Mouse (Mus musculus) right cerebral cortex, postnatal 14 days (tissue): Measurements from ENCODE around the gene B020031M17Rik.
"Not testable (repeated sequence)": the region's sequence is repeated elsewhere in the genome, so short reads cannot be mapped to it uniquely, and the experiment has no call there.

Experiments
- DNase-seq: peaks from one replicate; pipeline ENCODE4 v3.0.0; 2022

B020031M17Rik gene

GRCm38 (mm10) chr13:119950706-119951105, at the start of gene B020031M17Rik:
Gene B020031M17Rik (minus strand): TSS chr13:119950806.
- DNase-seq: not testable (repeated sequence)

- not testable (repeated sequence) for DNase-seq
Measured at GRCm38 (mm10) chr13:119999215-119999614, 48.6 kb upstream of the B020031M17Rik start.

- DNase-seq: not testable (repeated sequence)
Measured at GRCm38 (mm10) chr13:119998442-119999086, 48.0 kb upstream of the B020031M17Rik start.

- not testable (repeated sequence) for DNase-seq
Measured at GRCm38 (mm10) chr13:119991917-119992496, 41.4 kb upstream of the B020031M17Rik start.

- DNase-seq: not testable (repeated sequence)
Measured at GRCm38 (mm10) chr13:119991264-119991663, 40.7 kb upstream of the B020031M17Rik start.

GRCm38 (mm10) chr13:119969163-119969562, 18.6 kb upstream of the B020031M17Rik start:
- not testable (repeated sequence) for DNase-seq

GRCm38 (mm10) chr13:119968193-119968592, 17.6 kb upstream of the B020031M17Rik start:
- DNase-seq: not testable (repeated sequence)

GRCm38 (mm10) chr13:119965968-119966367, 15.4 kb upstream of the B020031M17Rik start:
- DNase-seq: not testable (repeated sequence)

GRCm38 (mm10) chr13:119965302-119965952, 14.8 kb upstream of the B020031M17Rik start:
- DNase-seq: not testable (repeated sequence)

- not testable (repeated sequence) for DNase-seq
Measured at GRCm38 (mm10) chr13:119962856-119963255, 12.2 kb upstream of the B020031M17Rik start.

- not testable (repeated sequence) for DNase-seq
Measured at GRCm38 (mm10) chr13:119955567-119955966, 5.0 kb upstream of the B020031M17Rik start.

- DNase-seq: not testable (repeated sequence)
Measured at GRCm38 (mm10) chr13:119955089-119955488, 4.5 kb upstream of the B020031M17Rik start.

- not testable (repeated sequence) for DNase-seq
Measured at GRCm38 (mm10) chr13:119929172-119929571, 21.4 kb downstream of the B020031M17Rik start, which contains the start of gene Gm21761. Gene Gm21761 (minus strand): TSS chr13:119929272.

GRCm38 (mm10) chr13:119924597-119925340, 25.8 kb downstream of the B020031M17Rik start:
- DNase-seq: not testable (repeated sequence)

- DNase-seq: not testable (repeated sequence)
Measured at GRCm38 (mm10) chr13:119916966-119917722, 33.5 kb downstream of the B020031M17Rik start.

GRCm38 (mm10) chr13:119916449-119916848, 34.2 kb downstream of the B020031M17Rik start:
- DNase-seq: not testable (repeated sequence)
